Mouse (Mus musculus) left cerebral cortex, postnatal 4 days (tissue): ENCODE measurements around the gene Rft1. TPM values are rescaled to one million over a fixed set of nuclear protein-coding genes. Genes with fewer than 3 reads are reported as not detected.
A peak's percentile ranks its signal among the peaks of the same experiment; 100 is the strongest.

ENCODE experiments used
- DNase-seq: peaks from one replicate; pipeline ENCODE4 v3.0.0-alpha.2; 2022
- intact Hi-C: fragments of 180-260 bp; cut with DNase I; formaldehyde crosslinking; loops from one replicate; pipeline ENCODE4 v1.15.1; 2025
- total RNA-seq, 2 experiments: library from RNA; stranded (reverse); gene quantifications; 2 replicates each; pipeline ENCODE4 v1.2.3; 2021

Gene Rft1
- total RNA-seq, 2 experiments from 2014 or later = 8.3 to 11.9 TPM

DNA sequence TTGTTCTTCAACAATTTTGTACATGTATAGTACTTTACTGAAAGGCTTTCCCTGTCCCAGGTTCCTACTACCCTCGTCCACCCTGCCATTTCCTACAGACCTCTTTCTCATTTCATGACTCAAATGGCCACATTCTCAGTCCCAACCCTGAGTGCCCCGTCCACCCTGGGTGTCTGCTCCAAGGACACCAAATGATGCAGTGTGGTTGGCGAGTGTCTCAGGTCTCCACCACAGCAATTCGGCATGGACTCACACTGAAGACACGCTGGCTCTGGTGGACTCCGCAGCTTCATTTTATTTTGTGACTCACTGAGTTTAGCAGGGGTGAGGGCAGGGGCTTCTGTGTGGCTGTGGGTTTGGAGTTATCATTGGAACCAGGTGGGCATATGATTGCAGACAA, 16.0 kb downstream of the Rft1 start:
- intact Hi-C loops = loop anchor here (5.0 kb wide), 1 partner anchor 78 kb away; no protein-coding TSS in a partner anchor
- DNase-seq = no peak

DNA sequence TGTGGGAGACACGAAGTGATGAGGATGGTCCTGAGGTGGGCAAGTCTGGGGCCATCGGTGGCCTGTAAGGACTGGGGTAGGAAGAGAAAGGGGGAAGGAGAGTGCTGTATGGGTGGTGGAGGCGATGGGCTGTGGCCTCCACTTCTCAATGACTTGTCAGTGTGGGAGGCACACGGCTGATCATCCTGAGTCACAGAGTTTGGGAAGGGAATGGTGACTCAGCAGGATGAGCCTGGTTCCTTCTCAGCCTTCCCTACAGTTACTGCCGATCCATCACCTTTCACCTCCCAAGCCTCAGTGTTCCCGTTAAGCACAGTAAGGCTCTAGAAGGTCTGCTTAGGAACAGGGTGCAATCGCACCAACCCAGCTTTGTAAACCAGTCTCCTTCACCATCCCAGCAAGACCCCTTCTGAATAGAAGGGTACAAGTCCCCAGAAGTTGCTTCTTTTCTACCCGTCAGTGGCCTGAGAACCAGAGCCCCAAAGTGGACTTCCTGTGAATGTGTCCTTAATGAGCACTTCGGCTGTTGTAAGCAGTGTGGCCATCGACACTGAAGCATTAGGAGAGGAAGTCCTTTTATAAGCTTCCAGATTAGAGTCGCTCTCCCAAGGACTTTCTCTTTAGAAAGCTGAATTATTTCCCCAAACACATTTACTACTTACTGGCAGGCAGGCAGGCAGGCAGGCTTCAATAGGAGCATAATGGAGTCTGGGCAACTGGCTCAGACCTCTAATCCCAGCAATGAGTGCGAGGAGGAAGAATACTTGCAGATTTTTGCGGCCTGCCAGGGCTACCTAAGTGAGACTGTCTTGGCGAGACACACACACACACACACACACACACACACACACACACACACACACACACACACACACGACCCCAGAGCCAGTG, 17.2 kb downstream of the Rft1 start:
- intact Hi-C loops = loop anchor here (5.0 kb wide), 1 partner anchor 79 kb away; no protein-coding TSS in a partner anchor

DNA sequence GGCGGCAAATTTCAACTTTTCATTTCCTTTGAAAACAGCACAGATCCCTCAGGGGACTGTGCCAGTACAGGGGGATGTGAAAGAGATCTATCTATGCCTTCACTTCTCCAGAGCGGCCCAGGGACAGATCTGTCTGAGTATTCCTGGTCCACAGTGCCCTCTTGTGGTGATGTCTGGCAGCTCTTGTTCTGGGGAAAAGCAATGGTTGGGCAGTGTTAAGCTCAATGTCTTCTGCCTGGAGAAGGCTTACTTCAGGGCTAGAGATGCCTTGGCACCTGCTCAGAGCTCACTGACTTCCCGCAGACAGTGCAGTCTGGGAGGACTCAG, 17.8 kb downstream of the Rft1 start:
- intact Hi-C loops = loop anchor here (5.0 kb wide), 1 partner anchor 80 kb away; no protein-coding TSS in a partner anchor
- DNase-seq = peak; percentile 90

More for the DNA sequence above, 17.2 kb downstream of the Rft1 start:
- no peak for DNase-seq

DNA sequence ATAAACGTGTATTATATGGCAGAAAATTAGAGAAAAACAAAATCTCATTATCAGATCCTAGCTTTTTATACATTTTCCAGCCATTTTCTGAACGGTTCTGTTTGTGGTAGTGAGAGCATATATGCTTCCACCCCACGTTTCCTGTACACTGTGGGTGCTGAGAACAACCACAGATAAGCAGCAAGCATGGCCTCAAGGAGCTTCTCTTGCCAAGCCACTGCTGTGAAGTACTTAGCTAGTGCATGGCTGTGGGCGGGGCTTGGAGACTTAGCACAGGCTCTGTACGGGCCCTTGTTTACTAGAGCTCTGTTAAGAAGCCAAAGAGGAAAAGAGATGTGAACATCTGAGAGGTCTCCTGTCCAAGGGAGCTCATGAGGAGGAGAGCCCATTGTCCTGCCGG, 20.8 kb downstream of the Rft1 start:
- no peak for DNase-seq
- intact Hi-C loops = loop anchor here (5.0 kb wide), 1 partner anchor 83 kb away; no protein-coding TSS in a partner anchor

DNA sequence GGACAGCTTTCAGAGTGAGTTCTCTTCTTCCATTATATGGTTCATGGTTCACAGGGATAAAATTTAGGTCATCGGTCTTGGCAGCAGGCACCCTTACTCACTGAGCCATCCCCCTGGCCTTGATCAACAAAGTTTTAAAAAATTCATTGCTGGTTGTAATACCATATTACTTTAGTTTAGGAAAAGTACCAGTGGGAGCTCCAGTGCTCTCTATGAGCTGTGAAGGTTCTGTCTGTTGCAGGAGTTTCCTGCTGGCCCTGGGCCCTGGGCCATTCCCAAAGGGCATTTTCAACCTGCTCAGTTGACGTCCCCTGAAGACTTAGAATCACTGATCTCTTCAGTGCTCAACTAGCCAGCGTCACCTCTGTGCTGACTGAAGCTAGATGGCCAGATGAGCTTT, 28.0 kb downstream of the Rft1 start:
- intact Hi-C loops = no loop called here
- DNase-seq = no peak

DNA sequence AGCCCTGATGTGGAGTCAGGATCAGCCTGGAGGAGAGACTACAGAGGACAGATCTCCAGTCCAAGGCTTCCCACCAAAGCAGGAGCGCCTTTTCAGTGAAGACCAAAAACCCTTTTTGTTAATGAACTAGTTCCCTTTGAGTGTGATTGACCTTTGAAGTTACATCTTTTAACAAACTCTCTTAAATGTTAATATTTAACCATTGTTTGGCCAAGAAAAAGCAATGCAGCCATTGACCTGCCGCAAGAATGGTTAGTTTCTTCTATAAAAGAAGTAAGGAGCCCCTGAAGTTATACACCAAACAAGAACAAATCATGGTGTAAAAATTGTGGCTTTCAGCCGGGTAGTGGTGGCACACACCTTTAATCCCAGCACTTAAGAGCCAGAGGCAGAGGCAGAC, 36.5 kb downstream of the Rft1 start:
- intact Hi-C loops = no loop called here
- DNase-seq = no peak

DNA sequence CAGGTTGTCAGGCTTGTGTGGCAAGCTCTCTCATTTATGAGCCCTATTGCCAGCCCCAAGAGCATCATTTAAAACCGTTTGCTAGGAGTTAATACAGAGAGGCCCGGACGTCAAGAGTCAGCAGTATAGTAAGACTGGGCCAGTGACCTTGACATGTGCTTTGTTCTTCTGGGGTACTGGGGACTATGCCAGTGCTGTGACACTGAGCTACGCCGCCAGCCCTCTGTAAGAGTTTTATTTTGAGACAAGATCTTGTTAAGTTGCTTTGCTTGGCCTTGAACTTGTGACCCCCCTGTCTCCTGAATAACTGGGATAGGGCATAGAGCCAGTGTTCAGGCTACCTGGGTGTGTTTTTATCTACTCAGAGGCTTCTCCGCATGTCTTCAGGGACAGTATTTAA, 38.3 kb downstream of the Rft1 start:
- no peak for DNase-seq
- intact Hi-C loops = no loop called here

DNA sequence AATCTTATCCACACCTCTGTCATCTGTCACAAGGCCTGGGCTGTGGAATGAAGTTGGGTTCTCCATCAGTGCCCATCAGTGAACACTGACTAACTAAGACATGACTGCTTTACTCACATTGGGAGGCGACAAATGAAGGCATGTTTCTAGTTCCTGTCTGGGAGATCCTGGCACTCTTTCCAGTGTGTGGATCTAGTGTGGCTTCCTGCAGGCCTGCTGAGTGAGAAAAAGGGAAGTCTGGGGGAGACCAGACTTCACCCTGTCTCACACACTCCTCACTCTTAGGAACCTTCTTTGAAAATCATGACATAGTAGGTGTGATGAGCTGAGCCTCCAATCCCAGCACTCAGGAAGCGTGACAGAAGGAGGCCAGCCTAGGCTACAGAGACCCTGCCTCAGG, 40.6 kb downstream of the Rft1 start:
- intact Hi-C loops = no loop called here
- DNase-seq = no peak

DNA sequence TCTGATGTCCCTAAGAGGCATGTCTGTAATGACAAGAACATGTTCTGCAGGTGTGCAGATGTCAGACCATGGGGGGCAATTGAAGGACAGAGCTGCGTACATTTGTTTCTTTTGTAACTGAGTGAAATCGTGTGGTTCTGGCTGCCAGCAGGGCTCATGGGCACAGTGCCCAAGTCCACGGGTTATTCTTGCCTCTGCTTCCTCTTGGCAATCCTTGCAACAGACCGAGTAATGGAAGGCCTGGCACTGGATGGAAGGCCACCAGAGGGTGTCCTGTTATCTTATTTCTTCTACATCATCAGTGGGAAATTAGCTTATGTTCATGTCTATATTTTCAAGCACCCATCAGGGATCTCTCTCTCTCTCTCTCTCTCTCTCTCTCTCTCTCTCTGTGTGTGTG, 41.4 kb downstream of the Rft1 start:
- intact Hi-C loops = no loop called here
- peak; percentile 88 for DNase-seq

DNA sequence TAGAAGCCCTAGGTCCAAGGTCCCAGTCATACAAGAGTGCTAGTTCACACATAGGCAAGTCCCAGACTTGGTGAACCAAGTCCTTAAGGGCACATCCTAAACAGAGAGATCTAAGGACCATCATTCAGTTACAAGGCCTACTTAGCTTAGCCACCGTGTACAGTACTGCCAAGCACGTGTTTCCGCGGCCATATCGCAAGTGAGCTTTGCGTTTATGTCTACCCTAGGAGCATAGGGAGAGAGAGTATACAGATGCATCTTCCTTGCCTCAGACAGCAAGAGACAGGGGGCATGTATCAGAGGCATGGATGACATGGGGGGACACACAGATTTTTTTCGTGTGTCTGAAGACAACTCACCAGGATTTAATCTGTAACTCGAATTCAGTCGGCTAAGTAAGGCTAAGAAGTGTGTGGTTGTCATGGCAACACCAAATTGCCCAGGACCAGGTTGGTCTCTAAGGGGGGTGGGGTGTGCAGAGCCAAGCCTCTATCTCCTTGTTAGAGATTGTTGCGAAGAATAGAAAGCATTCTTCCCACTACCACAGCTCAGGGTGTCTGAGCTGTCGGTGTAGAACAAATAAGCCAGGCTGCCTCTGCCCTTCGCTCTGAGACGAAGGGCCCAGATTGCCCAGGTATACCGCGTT, 43.4 kb downstream of the Rft1 start:
- no peak for DNase-seq

DNA sequence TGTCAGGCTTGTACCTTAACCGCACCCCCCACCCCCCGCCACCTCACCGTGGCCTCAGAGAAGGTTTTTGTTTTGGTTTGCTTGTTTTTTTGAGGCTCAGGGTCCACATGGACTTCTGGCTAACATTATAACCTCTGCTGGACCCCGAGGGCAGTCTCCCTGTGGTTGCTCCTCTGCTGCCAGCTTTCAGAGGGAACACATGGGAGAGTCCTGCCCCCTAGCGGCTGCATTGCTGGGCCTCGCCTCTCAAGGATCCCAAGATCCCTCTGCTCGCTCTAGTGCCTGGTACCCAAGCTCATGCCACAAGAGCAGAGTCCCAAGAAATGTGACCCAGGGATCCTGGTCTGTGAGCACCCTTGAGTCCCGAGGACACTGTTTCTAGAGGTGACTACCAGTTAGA, 45.5 kb downstream of the Rft1 start:
- intact Hi-C loops = no loop called here
- peak; percentile 58 for DNase-seq

More for the DNA sequence above, 43.4 kb downstream of the Rft1 start:
- intact Hi-C loops = no loop called here

DNA sequence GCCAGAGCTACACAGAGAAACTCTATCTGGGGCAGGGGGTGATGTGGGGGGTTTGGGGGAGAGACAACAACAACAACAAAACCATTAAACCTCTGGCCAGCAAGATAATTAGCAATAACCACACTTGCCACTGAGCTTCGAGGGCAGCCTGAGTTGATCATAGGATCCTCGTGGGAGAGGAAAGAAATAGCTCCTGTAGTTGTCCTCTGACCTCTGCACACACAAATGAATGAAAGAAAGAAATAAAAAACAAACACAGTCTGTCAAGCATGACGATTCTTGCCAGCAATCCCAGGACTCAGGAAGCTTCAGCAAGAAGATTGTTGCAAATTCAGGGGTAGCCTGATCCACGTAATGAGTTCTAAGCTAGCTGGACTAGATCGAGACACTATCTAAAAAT, 48.4 kb downstream of the Rft1 start:
- no peak for DNase-seq
- intact Hi-C loops = no loop called here

DNA sequence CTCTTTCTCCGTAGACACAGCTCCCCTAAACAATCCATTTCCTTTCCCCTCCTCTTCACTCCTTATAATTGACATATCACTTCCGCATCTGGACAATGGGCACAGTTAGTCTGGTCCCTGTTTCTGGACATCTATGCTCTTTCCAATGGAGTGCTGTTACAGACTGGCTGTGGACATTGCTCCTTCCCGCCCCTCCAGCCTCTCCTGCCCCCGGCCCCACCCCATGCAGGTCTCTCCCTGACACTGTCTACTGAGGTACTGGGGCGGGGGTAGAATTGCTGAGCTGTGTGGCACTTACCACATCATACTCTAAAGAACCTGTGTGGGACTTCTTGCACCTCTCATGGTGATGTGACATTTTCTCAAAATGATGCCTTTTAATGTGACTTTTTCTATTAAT, 48.9 kb downstream of the Rft1 start:
- intact Hi-C loops = no loop called here
- DNase-seq = no peak

DNA sequence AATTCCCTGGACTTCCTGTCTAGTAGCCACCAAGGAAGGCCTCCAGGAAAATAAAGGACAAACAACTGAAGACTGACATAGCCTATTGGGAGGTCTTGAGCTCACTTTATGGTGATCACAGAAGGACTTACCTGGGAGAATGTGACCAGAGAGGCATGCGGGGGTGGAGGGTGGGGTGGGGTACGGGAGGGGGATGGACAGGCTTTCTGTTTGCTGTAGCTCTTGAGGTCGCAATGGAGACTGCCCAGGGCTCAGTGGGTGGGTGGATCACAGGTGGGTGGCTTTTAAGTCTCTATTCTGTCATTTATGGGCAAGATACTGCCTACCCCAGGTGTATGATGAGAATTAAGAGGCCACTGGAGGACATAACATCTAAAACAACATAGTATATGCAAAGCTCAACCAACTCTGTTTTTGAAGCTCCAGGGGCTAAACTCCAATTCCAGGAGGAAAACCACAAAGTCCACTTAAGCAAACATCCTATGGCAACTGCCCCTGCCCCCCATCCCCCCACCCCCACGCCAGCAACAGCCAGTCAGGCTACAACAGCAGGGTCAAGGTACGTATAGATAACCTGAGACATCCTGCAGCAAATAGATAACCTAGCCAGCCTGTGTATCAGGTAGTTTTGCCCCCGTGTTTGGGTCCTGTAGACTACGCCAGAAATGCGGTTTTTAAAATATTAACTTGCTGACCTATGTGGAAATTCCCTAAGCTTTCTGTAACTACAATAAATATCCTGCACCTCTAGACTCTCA, 50.1 kb downstream of the Rft1 start:
- intact Hi-C loops = no loop called here
- DNase-seq = no peak

DNA sequence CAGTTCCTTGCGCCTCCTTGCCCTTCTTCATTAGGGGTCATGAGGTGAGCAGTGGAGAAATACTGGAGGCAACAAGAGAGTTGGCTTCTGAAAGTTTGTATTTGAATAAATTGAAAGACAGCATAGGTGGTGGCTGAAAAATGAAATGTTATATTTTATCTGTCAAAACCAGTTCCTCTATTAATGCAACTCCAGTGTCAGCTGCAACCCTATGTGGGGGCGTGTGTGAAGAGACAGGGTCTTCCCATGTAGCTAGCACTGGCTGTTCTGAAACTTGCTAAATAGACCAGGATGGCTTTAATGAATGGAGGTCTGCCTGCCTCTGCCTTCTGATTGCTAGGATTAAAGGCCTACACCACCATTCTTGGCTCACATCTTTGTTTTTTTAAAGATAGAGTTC, 57.7 kb downstream of the Rft1 start:
- intact Hi-C loops = loop anchor here (10.0 kb wide), 1 partner anchor 233 kb away; the partner anchor contains the start of gene Itih1
- no peak for DNase-seq

DNA sequence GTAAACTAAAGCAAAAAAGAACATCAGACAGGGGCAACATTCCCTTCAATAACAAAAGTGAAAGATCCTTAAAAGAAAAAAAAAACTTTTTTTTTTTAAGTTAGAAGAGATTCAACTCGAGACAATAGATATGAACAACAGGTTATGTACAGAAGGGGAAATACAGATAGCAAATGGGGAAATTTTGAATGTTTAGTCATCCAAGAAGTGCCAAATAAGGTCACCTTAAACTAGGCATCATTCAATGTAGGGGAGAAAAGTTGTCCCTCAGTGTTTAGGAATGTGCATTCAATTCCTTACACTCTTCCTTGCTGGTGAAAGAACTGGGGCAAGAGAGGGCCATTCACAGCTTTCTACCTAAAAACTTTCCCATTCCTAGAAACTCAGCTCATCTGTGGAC, 59.6 kb downstream of the Rft1 start:
- intact Hi-C loops = loop anchor here (10.0 kb wide), 1 partner anchor 231 kb away; the partner anchor contains the start of gene Itih1
- DNase-seq = no peak

DNA sequence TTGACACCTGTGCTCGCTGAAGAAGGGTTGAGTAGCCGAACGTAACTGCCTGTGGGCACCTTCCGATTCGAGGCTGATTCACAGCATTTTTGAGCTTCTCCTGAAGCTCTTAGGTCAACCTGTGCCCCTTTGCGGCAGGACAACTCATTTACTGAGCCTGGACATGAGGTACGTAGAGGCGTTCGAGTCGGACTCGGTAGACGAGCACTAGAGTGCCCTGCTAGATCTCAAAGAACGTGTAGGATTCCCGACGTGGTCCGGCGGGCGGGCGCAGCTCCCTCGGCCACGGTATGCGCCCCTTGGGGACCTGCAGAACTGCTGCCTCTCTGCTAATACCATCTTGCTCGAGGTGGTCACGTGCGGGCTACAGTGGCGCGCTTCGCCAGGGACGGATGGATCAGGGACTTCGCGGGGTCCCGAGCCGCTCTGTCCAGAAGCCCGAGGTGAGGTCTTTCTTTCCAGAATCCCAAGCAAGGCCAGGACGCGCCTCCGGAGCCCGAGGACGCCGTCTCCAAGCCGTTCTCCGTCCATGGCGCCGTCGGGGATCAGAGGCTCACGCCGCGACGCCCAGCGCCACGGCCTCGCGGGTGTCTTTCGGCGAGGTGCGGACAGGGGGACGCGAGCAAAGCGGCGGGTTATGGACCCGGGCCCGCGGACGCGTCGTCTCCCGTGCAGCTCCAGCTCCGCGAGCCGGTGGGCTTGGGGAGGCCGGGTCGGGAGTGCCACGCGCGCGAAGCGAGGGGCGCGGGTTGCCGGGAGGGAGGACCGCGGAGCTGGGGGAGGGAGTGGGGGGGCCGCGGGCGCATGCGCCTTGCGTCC, 60.8 kb downstream of the Rft1 start, which contains the start of gene Sfmbt1:
Sfmbt1 (plus strand) TSS at position 51 of the 819 bp plus-strand sequence.
- peak; percentile 89 for DNase-seq
- intact Hi-C loops = loop anchor here (5.0 to 10.0 kb wide), 2 partner anchors 112 to 230 kb away; partner anchors contain the start of genes Itih1 and Tmem110

DNA sequence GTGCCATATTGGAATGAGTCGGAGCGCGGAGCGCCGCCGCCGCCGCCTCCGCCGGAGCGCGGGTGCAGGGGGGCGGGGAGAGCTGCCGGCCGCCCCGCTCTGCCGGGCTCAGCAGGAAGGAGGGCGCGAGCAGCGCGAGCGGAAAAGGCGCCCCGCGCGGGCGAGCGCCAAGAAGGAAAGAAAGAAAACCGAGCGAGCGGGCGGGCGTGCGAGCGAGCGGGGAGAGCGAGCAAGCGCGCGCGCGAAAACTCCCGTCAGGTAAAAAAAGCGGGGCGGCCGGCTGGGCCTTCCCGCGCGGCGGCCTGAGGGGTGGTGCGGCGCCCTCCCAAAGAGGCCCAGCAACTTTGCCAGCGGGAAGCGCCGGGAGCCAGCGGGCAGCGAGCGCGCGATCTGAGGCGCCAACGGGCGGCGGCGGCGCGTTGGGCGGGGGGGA, 61.5 kb downstream of the Rft1 start:
- intact Hi-C loops = loop anchor here (5.0 to 10.0 kb wide), 2 partner anchors 112 to 229 kb away; partner anchors contain the start of genes Itih1 and Tmem110
- peak; percentile 68 for DNase-seq

DNA sequence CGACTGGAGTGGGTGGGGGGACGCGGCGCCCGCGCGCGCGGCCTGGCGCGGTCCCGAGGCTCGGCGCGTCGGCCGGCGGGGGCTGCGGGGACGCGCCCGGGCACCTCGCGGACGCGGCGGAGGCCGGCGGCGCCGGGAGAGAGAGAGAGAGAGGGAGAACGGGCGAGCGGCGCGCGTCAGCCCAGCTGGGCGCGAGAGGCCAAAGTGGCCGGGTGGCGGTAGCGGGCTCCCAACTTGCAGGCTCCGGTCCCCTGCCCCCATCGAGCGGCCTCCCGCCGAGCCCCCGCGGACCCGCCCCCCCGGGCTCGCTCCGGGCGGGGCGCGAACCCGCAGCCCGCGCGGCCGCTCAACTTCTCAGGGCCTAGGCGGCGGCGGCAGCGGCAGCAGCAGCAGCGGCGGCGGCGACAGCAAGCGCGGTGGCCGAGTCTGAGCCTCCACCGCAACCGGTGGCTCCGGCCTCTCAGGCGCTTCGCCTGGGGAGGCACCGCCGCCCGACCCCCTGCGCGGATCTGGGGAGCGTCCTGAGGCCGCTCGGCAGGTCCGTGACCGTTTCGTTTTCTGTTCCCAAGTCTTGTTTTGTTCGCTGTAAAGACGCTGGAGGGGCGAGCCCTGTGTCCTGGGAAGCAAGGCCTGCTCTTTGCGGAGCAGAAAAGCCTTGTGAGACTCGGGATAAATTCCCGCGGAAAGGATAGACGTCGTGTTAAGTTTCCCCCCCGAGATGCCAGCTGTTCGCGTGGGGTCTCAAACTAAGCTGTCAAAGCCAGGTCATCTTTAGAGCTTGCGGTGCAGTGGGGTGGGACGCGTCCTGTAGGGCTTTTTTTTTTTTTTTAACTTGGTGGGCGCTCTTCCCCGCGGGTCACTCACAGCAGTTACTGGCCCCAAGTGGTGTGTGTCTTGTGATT, 62.1 kb downstream of the Rft1 start:
- intact Hi-C loops = loop anchor here (5.0 to 10.0 kb wide), 2 partner anchors 111 to 228 kb away; partner anchors contain the start of genes Itih1 and Tmem110
- DNase-seq = no peak
